Mouse (Mus musculus): ENCODE data around the gene Ryr1.
"Not testable (repeated sequence)": the region's sequence is repeated elsewhere in the genome, so short reads cannot be mapped to it uniquely, and the experiment has no call there.

Gene Ryr1

GRCm38 (mm10) chr7:29084411-29084810 is 40.6 kb downstream of the Ryr1 start:
- no peak for DNase-seq (ENCODE audit: low read depth)

GRCm38 (mm10) chr7:29079419-29079950 is 45.5 kb downstream of the Ryr1 start:
- DNase-seq (ENCODE audit: low read depth) = no peak

- DNase-seq (ENCODE audit: low read depth) = no peak
Observed at GRCm38 (mm10) chr7:29076977-29077376, 48.0 kb downstream of the Ryr1 start.

- DNase-seq (ENCODE audit: low read depth) = no peak
Observed at GRCm38 (mm10) chr7:29075208-29075607, 49.8 kb downstream of the Ryr1 start.

- DNase-seq (ENCODE audit: low read depth) = no peak
Observed at GRCm38 (mm10) chr7:29072689-29073088, 52.3 kb downstream of the Ryr1 start.

- DNase-seq (ENCODE audit: low read depth) = no peak
Observed at GRCm38 (mm10) chr7:29071169-29071891, 53.6 kb downstream of the Ryr1 start.

- DNase-seq (ENCODE audit: low read depth) = no peak
Observed at GRCm38 (mm10) chr7:29070364-29071168, 54.4 kb downstream of the Ryr1 start.

- no peak for DNase-seq (ENCODE audit: low read depth)
Observed at GRCm38 (mm10) chr7:29067758-29068157, 57.2 kb downstream of the Ryr1 start.

GRCm38 (mm10) chr7:29063476-29063875 is 61.5 kb downstream of the Ryr1 start:
- DNase-seq (ENCODE audit: low read depth) = not testable (repeated sequence)

- DNase-seq (ENCODE audit: low read depth) = no peak
Observed at GRCm38 (mm10) chr7:29061522-29062037, 63.4 kb downstream of the Ryr1 start.

- no peak for DNase-seq (ENCODE audit: low read depth)
Observed at GRCm38 (mm10) chr7:29059445-29059844, 65.5 kb downstream of the Ryr1 start.

- no peak for DNase-seq (ENCODE audit: low read depth)
Observed at GRCm38 (mm10) chr7:29052821-29053220, 72.2 kb downstream of the Ryr1 start.

- DNase-seq (ENCODE audit: low read depth) = peak; percentile 59
Observed at GRCm38 (mm10) chr7:29050797-29051196, 74.2 kb downstream of the Ryr1 start.

- DNase-seq (ENCODE audit: low read depth) = no peak
Observed at GRCm38 (mm10) chr7:29048615-29049014, 76.4 kb downstream of the Ryr1 start.

- DNase-seq (ENCODE audit: low read depth) = peak; percentile 30
Observed at GRCm38 (mm10) chr7:29048070-29048469, 76.9 kb downstream of the Ryr1 start.

GRCm38 (mm10) chr7:29046533-29046932 is 78.4 kb downstream of the Ryr1 start:
- DNase-seq (ENCODE audit: low read depth) = no peak

- no peak for DNase-seq (ENCODE audit: low read depth)
Observed at GRCm38 (mm10) chr7:29044302-29044701, 80.7 kb downstream of the Ryr1 start.

GRCm38 (mm10) chr7:29043674-29044057 is 81.3 kb downstream of the Ryr1 start:
- DNase-seq (ENCODE audit: low read depth) = no peak

- no peak for DNase-seq (ENCODE audit: low read depth)
Observed at GRCm38 (mm10) chr7:29043016-29043673, 81.8 kb downstream of the Ryr1 start.

- DNase-seq (ENCODE audit: low read depth) = peak; percentile 38
Observed at GRCm38 (mm10) chr7:29041194-29041593, 83.8 kb downstream of the Ryr1 start.

GRCm38 (mm10) chr7:29039985-29040661 is 84.9 kb downstream of the Ryr1 start:
- peak; percentile 48 for DNase-seq (ENCODE audit: low read depth)

GRCm38 (mm10) chr7:29039604-29039984 is 85.4 kb downstream of the Ryr1 start:
- peak; percentile 97 for DNase-seq (ENCODE audit: low read depth)
